ENCODE assay signal across 14 mouse cellular contexts in the genomic region with DNA sequence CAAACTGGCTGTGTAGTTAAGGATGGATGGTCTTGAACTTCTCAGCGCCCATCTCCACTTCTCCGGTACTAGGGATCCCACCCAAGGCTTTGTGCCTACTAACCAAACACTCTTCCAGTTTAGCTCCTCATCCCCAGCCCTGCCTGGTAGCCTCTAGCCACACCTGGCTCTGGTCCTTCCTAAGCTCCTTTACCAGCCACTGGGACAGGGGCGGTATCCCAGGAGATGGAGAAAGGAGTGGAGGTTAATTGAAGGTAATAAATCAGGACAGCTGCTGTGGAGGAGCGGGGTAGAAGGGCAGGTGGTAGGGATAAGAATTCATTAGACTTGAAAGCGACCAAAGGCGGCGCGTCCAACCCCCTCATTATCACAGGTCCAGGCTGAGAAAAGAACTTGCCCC. TPM values are rescaled to one million over a fixed set of nuclear protein-coding genes. Genes with fewer than 3 reads are reported as not detected.
DNase-seq lines count a peak whose midpoint lies in the region; ATAC-seq and TF ChIP-seq lines count a peak whose summit lies in the region.
"Had no signal": no experiment of that assay in that cellular context is flagged by ENCODE, and none has a peak within 500 bp of the region (broad histone marks: within the 10 kb centered on the region; RNA-seq: fewer than 3 reads in every experiment).

No protein-coding gene starts in this region.

- no peaks in the 10 kb centered on the region for H3K36me3 ChIP-seq in hindbrain, embryonic 10.5 days
- no peaks in the 10 kb centered on the region for H3K36me3 ChIP-seq in hindbrain, embryonic 13.5 days
- no peaks in the 10 kb centered on the region for H3K36me3 ChIP-seq in stomach, embryonic 15.5 days
- no peaks in the 10 kb centered on the region for H3K36me3 ChIP-seq in stomach, postnatal 0 days (ENCODE audit: control insufficient read depth, insufficient read depth, low read length)
- no peaks in the 10 kb centered on the region for H3K36me3 ChIP-seq in neural tube, embryonic 13.5 days

- peaks cover 68% of the 10 kb centered on the region for H3K4me1 ChIP-seq in hindbrain, embryonic 10.5 days (replicated peaks)
- H3K4me1 ChIP-seq in hindbrain, embryonic 13.5 days (replicated peaks) = peaks cover 41% of the 10 kb centered on the region
- peaks cover 14% of the 10 kb centered on the region for H3K4me1 ChIP-seq in stomach, embryonic 15.5 days
- 0 out of 2 replicates have a peak, but pooled peaks cover 2% of the 10 kb centered on the region for H3K4me1 ChIP-seq in stomach, postnatal 0 days (replicated peaks; ENCODE audit: control insufficient read depth, insufficient read depth)
- H3K4me1 ChIP-seq in neural tube, embryonic 13.5 days (replicated peaks) = peaks cover 51% of the 10 kb centered on the region

- no peak overlapping the region for H3K27ac ChIP-seq in hindbrain, embryonic 10.5 days
- H3K27ac ChIP-seq in hindbrain, embryonic 13.5 days = no peak overlapping the region
- no peak overlapping the region for H3K27ac ChIP-seq in stomach, embryonic 15.5 days
- H3K27ac ChIP-seq in stomach, postnatal 0 days (replicated peaks) = no peak overlapping the region
- no peak overlapping the region for H3K27ac ChIP-seq in neural tube, embryonic 13.5 days (replicated peaks)
- H3K27ac ChIP-seq: gastrocnemius, adult 2 months had no signal

- no peak for ATAC-seq in hindbrain, embryonic 13.5 days (ENCODE audit: low FRiP score)
- ATAC-seq in stomach, embryonic 15.5 days (ENCODE audit: insufficient read depth, low FRiP score, low read depth) = no peak
- ATAC-seq in stomach, postnatal 0 days (ENCODE audit: low FRiP score, low TSS enrichment) = no peak
- ATAC-seq in neural tube, embryonic 13.5 days (ENCODE audit: low read depth) = no peak

- H3K9me3 ChIP-seq in hindbrain, embryonic 10.5 days = no peaks in the 10 kb centered on the region
- no peaks in the 10 kb centered on the region for H3K9me3 ChIP-seq in hindbrain, embryonic 13.5 days
- no peaks in the 10 kb centered on the region for H3K9me3 ChIP-seq in stomach, embryonic 15.5 days
- H3K9me3 ChIP-seq in stomach, postnatal 0 days (ENCODE audit: control insufficient read depth, low read length) = no peaks in the 10 kb centered on the region
- H3K9me3 ChIP-seq in neural tube, embryonic 13.5 days = no peaks in the 10 kb centered on the region

- TF ChIP-seq EP300 in stomach, postnatal 0 days (optimal IDR thresholded peaks at IDR 0.05) = no peak

- H3K4me2 ChIP-seq in hindbrain, embryonic 13.5 days = no peak overlapping the region
- peak overlapping the region; percentile 97; the same call in 1 of the 2 replicates for H3K4me2 ChIP-seq in stomach, embryonic 15.5 days
- H3K4me2 ChIP-seq in stomach, postnatal 0 days (replicated peaks; ENCODE audit: low read depth) = no peak overlapping the region
- peak overlapping the region; percentile 93; the same call in 1 of the 2 replicates for H3K4me2 ChIP-seq in neural tube, embryonic 13.5 days

- H3K27me3 ChIP-seq in hindbrain, embryonic 10.5 days (ENCODE audit: insufficient read depth, poor library complexity, severe bottlenecking) = peaks cover 87% of the 10 kb centered on the region
- H3K27me3 ChIP-seq in hindbrain, embryonic 13.5 days = peaks cover 86% of the 10 kb centered on the region
- H3K27me3 ChIP-seq in stomach, embryonic 15.5 days (replicated peaks) = peaks cover 61% of the 10 kb centered on the region
- peaks cover 19% of the 10 kb centered on the region; the same call in 1 of the 2 replicates for H3K27me3 ChIP-seq in stomach, postnatal 0 days (ENCODE audit: control insufficient read depth, insufficient read depth, low read length)
- peaks cover 84% of the 10 kb centered on the region for H3K27me3 ChIP-seq in neural tube, embryonic 13.5 days

- 3% methylated on average over 8 of the region's 8 CpGs for WGBS in hindbrain, embryonic 10.5 days
- WGBS in hindbrain, embryonic 13.5 days = 7% methylated on average over 5 of the region's 8 CpGs
- WGBS in stomach, embryonic 15.5 days = 10% methylated on average over 8 of the region's 8 CpGs
- WGBS in stomach, postnatal 0 days = 16% methylated on average over 8 of the region's 8 CpGs
- 3% methylated on average over 8 of the region's 8 CpGs for WGBS in neural tube, embryonic 13.5 days

- no peak overlapping the region for H3K9ac ChIP-seq in hindbrain, embryonic 13.5 days
- H3K9ac ChIP-seq in stomach, embryonic 15.5 days = no peak overlapping the region
- H3K9ac ChIP-seq in stomach, postnatal 0 days (ENCODE audit: low read length) = no peak overlapping the region
- no peak overlapping the region for H3K9ac ChIP-seq in neural tube, embryonic 13.5 days

- peak; percentile 61 for DNase-seq in embryo, embryonic 10 days (ENCODE audit: low spot score)
- no peak for DNase-seq in embryo, embryonic 11 days
- peak; percentile 34 for DNase-seq in hindbrain, embryonic 10.5 days (ENCODE audit: low spot score)
- no peak for DNase-seq in stomach, postnatal 0 days (ENCODE audit: low spot score)
- no peak for DNase-seq in gastrocnemius, postnatal 4 days (ENCODE audit: low spot score in 2 of 2)
- DNase-seq: gastrocnemius, adult 2 months; lung, adult 2 months had no signal

- TF ChIP-seq CTCF in stomach, postnatal 0 days (IDR thresholded peaks at IDR 0.05; ENCODE audit: low read depth) = no peak

- H3K4me3 ChIP-seq in hindbrain, embryonic 10.5 days = peak overlapping the region; percentile 70; the same call in 1 of the 2 replicates
- no peak overlapping the region for H3K4me3 ChIP-seq in hindbrain, embryonic 13.5 days
- H3K4me3 ChIP-seq in stomach, embryonic 15.5 days (replicated peaks) = no peak overlapping the region
- no peak overlapping the region for H3K4me3 ChIP-seq in stomach, postnatal 0 days (ENCODE audit: low read depth, low read length)
- H3K4me3 ChIP-seq in neural tube, embryonic 13.5 days = 0 out of 2 replicates have a peak overlapping the region, but pooled peaks have one; percentile 54

RNA-seq across cellular contexts. Expression of gene Sost, which starts 2.2 kb away (rescaled TPM):
- polyA plus RNA-seq in hindbrain, embryonic 10.5 days (2016; fragmentation: Nextera tagmentation; extraction: Ambion mirVana) = 1.1 and 1.3 TPM in 2 replicates
- polyA plus RNA-seq in hindbrain, embryonic 13.5 days (2015; fragmentation: Nextera tagmentation; extraction: Ambion mirVana) = 0.42 TPM in 1 of 2 replicates, not detected in the other
- polyA plus RNA-seq in stomach, embryonic 15.5 days (2015; fragmentation: Nextera tagmentation; extraction: Ambion mirVana) = 0.08 and 0.10 TPM in 2 replicates
- polyA plus RNA-seq in stomach, postnatal 0 days (2015; fragmentation: Nextera tagmentation; extraction: Ambion mirVana) = 0.08 TPM in 1 of 2 replicates, not detected in the other
- 0.08 and 0.14 TPM in 2 replicates for polyA plus RNA-seq in neural tube, embryonic 13.5 days (2015; fragmentation: Nextera tagmentation; extraction: Ambion mirVana)
- under 1 TPM in 1 of 2 experiments, not detected in 1; 0.16 TPM for total RNA-seq in gastrocnemius, postnatal 4 days (2021)
- total RNA-seq: adrenal gland, postnatal 14 days; gastrocnemius, adult 2 months; left cerebral cortex, adult 18-20 months; MEL had no signal
- polyA plus RNA-seq: embryonic facial prominence, embryonic 11.5 days had no signal

RNA-seq across cellular contexts. Expression of gene Cfap97d1, which starts 19.4 kb away (rescaled TPM):
- polyA plus RNA-seq in hindbrain, embryonic 10.5 days (2016; fragmentation: Nextera tagmentation; extraction: Ambion mirVana) = not detected in 2 replicates
- not detected in 2 replicates for polyA plus RNA-seq in hindbrain, embryonic 13.5 days (2015; fragmentation: Nextera tagmentation; extraction: Ambion mirVana)
- polyA plus RNA-seq in stomach, embryonic 15.5 days (2015; fragmentation: Nextera tagmentation; extraction: Ambion mirVana) = not detected in 2 replicates
- not detected in 2 replicates for polyA plus RNA-seq in stomach, postnatal 0 days (2015; fragmentation: Nextera tagmentation; extraction: Ambion mirVana)
- not detected in 2 replicates for polyA plus RNA-seq in neural tube, embryonic 13.5 days (2015; fragmentation: Nextera tagmentation; extraction: Ambion mirVana)
- total RNA-seq in gastrocnemius, postnatal 4 days (2021) = not detected
- total RNA-seq: adrenal gland, postnatal 14 days; gastrocnemius, adult 2 months; left cerebral cortex, adult 18-20 months; MEL had no signal
- polyA plus RNA-seq: embryonic facial prominence, embryonic 11.5 days; lung, adult 2 months had no signal

RNA-seq across cellular contexts. Expression of gene Dusp3, which starts 22.2 kb away (rescaled TPM):
- polyA plus RNA-seq in hindbrain, embryonic 10.5 days (2016; fragmentation: Nextera tagmentation; extraction: Ambion mirVana) = 11.6 and 12.4 TPM in 2 replicates
- 15.4 and 16.0 TPM in 2 replicates for polyA plus RNA-seq in hindbrain, embryonic 13.5 days (2015; fragmentation: Nextera tagmentation; extraction: Ambion mirVana)
- 22.5 and 25.0 TPM in 2 replicates for polyA plus RNA-seq in stomach, embryonic 15.5 days (2015; fragmentation: Nextera tagmentation; extraction: Ambion mirVana)
- 21.7 and 22.8 TPM in 2 replicates for polyA plus RNA-seq in stomach, postnatal 0 days (2015; fragmentation: Nextera tagmentation; extraction: Ambion mirVana)
- polyA plus RNA-seq in neural tube, embryonic 13.5 days (2015; fragmentation: Nextera tagmentation; extraction: Ambion mirVana) = 19.7 and 20.2 TPM in 2 replicates
- 100 to 1,000 TPM; 140 to 145 TPM for total RNA-seq in gastrocnemius, postnatal 4 days (2021)

Comparison
In these comparisons a context has a peak if more than half of its experiments do, and no peak if none do; other contexts are left out.
1. DNase-seq: peak in embryo, embryonic 10 days (single experiment) and hindbrain, embryonic 10.5 days (single experiment); none in embryo, embryonic 11 days (single experiment), stomach, postnatal 0 days (single experiment) and gastrocnemius, postnatal 4 days (0 of 2).
2. H3K4me3 ChIP-seq: peak in hindbrain, embryonic 10.5 days (single experiment) and neural tube, embryonic 13.5 days (single experiment); none in hindbrain, embryonic 13.5 days (single experiment), stomach, embryonic 15.5 days (single experiment) and stomach, postnatal 0 days (single experiment).
3. H3K4me2 ChIP-seq: peak in stomach, embryonic 15.5 days (single experiment) and neural tube, embryonic 13.5 days (single experiment); none in hindbrain, embryonic 13.5 days (single experiment) and stomach, postnatal 0 days (single experiment).